Mouse (Mus musculus): Measurements from ENCODE around the gene Cfap70.

Cfap70 gene

DNA sequence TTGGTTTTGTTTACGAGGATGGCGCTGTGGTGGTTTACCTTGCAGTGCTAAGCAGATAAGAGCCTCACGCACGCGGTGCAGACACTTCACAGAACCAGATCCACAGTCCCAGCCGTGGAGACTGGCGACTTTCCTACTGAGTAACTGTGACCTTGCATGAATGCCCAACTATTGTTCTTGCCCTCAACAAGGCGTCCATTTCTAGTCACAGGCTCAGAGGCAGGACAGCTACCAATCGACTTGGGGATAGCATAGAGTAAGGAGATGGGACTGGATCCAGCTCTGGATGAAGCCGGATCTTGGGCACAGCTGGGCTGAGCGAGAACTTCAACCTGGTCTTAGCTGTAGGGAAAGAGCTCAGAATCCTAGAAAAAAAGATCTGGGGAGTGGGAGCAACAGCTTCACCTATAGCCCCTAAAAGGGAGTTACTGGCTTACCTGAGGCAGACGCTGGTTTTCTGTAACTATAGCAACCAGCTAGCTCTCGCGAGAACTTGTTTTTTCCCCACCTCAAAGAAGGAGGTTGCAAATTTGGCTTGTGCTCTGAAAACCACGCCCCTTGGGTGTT, at the start of gene Cfap70:
Gene Cfap70 (minus strand): TSS at position 462 of the 567 bp plus-strand sequence.
- peak; percentile 80 for DNase-seq (ENCODE audit: low spot score)

DNA sequence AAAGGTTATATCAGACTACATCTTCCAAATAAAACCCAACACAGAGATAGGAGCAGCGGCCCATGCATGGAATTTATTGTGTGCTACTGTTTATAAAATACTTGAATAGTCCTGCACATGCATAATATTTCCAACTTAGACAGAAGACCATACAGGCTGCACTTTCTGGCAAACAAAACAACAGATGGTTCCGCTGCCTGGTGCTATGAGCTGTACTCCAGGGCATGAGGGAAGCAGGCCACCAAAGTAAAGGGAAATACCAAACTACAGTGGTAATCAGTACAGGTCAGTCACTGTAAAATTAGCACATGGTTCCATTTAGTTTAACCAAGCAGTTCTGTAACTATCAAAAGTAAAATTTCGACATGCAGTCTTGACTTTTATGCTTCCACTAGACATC, 48.0 kb upstream of the Cfap70 start:
- no peak for DNase-seq (ENCODE audit: low spot score)

DNA sequence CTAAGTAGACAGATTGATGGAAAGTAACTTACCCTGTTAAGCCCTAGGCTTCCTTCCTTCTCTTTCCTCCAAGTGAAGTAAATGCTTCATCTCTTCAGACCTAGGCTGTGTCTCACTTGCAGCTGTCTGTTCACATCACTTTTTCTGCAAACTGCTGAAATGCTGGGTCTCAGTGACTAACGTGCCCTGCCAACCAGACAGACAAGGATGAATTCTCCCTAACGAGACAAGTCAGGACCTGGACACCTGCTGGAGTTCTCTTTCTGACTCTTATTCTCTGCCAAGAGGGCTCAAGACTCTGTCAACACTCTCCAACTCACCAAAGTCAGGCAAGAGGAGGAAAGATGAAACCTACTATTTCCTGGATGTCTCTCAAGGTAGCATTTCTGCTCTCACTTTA, 44.6 kb upstream of the Cfap70 start, which contains the start of gene Mss51:
Gene Mss51 (minus strand): TSS at position 299 of the 400 bp plus-strand sequence.
- DNase-seq (ENCODE audit: low spot score) = no peak

DNA sequence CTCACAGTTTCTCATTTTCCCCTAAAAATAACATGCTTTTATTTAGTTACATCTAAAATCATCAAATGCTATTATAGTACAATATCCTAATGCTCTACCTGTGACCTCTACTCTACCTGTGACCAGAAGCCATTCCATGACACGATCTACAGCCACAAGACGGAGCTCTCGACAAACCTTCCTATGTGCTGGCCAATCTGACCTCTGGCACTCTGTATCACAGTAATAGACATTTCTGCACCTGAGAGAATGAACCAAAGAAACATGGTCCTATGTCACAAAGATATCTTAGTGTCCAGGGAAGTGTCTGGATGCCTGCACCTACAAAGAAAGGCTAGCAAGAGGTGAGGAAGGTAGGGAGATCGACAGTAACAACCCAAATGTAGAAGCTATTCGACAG, 34.0 kb upstream of the Cfap70 start:
- no peak for DNase-seq (ENCODE audit: low spot score)

DNA sequence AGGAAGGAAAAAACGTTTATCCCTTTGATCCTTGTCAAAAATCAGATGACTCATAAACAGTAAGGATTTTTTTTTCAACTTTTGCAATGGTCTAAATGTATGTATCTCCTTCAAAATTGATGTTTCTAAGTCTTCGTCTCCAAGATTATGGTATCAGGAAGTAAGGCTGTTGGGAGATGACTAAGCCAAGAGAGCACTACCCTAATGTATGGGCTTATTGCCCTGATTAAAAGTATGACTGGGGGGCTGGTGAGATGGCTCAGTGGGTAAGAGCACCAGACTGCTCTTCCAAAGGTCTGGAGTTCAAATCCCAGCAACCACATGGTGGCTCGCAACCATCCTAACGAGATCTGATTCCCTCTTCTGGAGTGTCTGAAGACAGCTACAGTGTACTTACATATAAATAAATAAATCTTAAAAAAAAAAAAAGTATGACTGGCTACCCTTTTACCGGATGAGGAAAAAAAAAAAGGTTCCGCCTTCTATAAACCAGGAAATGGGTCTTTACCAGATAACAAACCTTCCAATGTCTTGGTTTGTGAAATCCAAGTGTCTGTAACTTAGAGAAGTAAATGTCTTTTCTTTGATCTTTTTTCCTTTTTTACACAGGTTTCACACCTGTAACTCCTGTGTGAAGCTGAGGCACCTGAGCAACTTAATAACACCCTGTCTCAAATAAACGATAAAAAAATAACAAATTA, 30.2 kb upstream of the Cfap70 start:
- no peak for DNase-seq (ENCODE audit: low spot score)

DNA sequence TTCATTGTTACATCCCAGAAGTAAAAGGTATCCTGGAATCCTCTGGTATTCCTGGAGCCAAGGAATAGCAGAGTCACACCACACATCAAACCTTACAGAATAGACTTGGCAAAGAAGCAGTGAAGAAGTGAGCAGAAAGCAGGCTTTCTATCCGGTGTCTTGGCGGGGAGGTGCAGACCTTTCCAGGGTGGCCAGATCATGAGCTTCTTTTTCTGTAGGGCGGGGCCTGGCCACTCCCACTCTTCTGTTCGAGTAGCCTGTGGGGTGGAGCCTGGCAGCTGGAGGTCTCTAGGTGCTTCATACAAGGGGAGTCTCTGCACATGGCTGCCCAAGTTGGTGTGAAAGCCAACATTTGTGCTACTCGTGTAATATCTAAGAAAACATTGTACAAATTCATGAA, 29.2 kb upstream of the Cfap70 start:
- peak; percentile 9 for DNase-seq (ENCODE audit: low spot score)

DNA sequence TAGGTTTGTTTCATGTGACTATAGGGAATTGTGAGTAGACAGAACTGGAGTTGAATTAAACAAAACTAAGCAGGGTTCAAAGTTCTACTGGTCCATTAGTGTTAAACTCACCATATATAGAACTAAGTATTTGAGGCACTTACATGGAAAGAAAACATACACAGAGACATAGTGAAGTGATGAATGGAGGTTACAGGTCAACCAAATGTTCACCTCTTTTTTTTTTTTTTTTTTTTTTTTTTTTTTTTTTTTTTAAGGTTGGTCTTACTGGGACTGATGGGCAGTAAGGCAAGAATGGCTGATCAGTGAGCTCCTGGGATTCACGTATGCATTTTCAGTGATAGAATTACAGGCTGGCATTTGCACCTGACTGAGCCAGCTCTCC, 28.2 kb upstream of the Cfap70 start:
- DNase-seq (ENCODE audit: low spot score) = no peak

DNA sequence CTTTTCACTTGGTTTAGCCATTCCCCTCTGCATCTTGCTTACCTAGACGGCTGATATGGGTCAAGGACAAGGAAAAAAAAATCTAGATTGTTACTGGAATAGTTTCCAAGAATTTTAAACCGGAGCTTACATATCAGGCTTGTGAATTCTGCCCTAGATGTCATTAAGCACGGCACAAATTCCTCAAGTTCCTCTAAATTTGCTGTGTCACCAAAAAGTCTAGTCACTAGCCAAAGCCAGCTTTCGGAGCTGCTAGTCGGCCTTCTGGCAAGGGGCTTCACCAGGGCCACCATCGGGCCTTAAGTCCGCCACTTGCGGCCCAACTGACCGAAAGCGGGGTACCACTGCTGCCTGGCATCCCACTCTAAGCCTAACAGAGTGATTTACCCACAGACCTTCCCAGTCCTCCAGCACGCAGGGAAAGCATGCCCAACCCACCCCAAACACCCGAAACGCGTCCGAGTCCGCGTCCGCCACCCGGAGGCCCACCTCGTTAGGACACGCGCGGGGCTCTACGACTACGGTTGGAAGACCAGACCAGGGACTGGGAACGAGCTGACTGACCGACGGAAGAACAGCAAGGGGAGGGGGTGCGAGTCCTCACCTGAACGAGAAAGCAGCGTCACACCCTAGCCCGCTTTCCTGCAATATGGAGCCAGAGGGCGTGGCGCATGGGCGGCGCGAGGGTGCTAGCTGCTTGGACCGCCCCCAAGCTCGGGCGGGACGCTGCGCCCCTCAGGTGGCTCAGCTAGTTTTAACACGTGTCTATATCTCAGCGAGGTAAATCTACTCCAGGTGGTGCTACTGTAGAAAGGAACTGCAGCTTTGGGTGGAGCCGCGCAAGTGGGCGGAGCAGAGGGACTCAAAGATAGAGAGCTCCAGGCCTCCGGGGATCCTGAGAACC, 27.5 kb upstream of the Cfap70 start, which contains the start of gene Anxa7:
Gene Anxa7 (minus strand): TSS at position 843 of the 904 bp plus-strand sequence.
- peak; percentile 62 for DNase-seq (ENCODE audit: low spot score)

DNA sequence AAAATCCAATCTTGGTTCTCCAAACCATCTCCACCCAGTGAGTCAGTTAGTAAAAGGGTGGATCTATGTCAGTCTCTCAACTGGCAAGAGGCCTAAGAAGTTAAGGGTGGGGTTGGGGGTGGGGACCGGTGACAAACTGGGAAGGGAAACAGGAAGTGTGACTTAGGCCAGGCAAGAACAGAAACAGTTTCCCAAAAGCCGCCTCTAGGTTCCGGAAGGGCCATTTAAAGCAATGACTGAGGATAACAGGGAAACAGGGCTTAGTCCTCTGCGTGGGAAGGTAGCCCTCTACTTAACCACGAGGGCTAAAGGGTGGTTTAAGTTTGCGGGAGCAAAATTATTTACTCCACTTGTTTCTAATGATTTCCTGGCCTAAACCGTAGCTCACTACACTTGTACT, 26.8 kb upstream of the Cfap70 start:
- DNase-seq (ENCODE audit: low spot score) = no peak

DNA sequence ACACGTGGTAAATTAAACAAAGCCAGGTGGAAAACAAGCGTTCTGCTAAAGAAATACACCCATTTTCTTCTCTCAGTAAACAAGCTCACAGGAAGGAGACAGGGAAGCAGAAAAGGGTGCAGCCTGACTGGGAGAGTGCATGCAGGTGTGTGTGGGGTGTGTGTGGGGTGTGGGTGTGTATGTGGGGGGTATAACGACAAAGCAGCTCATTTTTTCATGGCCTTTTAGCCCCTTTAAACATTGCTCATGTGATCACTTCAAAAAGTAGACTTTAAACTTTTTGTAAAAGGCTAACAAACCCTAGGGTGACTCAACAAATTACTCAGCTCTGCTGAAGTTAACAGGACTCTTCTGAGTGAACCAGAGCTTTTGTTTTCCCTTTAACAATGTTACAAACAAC, 26.4 kb upstream of the Cfap70 start:
- DNase-seq (ENCODE audit: low spot score) = no peak

DNA sequence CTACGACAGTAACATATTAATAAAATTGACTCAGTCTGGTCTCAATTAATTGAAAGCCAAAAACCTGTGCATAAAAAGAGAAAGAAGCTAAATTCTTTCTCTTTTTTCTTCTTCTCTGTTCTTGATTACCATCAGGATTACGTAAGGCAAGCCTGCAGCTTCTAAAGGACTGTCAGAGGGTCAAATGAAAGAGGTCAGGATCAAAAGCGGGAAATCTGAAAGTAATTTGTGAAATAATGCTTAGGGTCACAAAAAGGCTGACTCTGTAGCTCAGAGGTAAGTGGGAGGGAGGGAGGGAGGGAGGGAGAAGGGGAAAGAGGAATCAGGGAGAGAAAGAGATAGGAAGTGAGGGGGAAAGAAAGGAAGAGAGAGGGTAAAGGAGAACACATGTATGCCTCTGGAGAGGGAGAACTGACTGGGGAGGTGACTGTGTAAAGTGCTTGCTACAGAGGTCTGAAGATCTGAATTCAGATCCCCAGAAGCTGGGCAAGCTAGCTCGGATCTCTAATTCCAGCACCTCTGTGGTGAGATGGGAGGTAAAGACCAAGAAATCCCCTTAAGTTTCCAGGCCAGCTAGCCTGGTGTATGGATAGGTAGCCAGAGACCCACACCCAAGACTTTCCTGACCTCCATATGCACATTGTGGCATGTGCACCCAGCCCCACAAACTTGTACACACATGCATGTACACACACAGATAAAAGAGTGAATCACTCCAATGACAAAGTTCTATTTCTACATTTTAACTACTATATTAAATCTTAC, 25.4 kb upstream of the Cfap70 start:
- DNase-seq (ENCODE audit: low spot score) = no peak

DNA sequence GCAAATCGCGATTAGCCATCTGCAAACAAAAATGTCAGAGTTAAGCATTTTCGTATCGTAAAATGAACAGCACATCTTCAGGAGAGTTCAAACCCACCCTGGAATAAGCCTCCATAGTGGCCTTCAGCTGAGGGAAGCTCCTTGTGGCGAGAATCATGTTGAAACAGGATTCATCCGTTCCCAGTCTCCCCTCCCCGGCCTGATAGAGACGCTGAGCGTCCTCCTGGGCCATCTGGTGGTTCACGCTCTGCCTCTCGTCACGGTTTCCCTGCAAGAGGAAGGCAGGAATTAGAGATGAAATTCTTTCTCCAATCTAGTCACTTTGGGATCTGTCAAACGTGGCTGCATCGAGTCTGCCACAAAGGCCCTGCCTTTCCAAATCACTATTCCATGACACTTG, 8.2 kb upstream of the Cfap70 start:
- no peak for DNase-seq (ENCODE audit: low spot score)

DNA sequence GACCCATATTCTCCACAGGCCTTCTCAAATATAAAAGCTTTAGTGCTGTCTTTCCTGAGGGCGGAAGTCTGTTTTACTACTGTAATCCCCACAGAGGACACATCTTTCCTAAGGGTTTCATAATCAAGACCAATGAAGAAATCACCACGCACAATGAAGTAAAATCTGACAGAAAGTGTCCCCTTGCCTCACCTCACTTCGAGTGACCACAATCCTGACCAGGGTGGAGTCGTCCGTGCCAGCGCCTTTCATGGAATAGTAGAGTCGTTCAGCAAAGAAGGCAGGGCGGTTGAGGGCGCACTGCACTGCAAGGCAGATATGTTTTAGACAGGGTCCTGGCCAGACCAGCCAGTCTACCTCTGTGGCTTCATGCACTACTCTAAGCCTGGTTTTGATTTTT, 6.4 kb upstream of the Cfap70 start:
- no peak for DNase-seq (ENCODE audit: low spot score)

DNA sequence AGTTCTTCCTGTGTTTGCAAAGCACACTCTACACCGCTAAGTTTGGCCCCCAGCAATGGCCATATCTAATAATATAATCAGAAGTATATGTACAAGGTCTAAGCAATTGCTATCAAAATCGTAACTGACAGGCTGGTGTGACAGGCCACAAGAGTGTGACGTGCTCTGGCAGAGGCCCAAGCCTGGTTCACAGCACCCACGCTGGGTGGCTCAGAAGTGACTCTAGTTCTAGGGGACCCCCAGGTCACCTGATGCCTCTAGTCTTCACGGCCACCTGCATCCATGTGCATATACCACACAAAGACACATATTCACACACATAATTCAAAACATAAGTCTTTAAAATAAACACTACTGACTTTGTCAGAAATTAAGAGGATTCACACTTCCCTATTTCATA, 903 bp upstream of the Cfap70 start:
- DNase-seq (ENCODE audit: low spot score) = no peak

DNA sequence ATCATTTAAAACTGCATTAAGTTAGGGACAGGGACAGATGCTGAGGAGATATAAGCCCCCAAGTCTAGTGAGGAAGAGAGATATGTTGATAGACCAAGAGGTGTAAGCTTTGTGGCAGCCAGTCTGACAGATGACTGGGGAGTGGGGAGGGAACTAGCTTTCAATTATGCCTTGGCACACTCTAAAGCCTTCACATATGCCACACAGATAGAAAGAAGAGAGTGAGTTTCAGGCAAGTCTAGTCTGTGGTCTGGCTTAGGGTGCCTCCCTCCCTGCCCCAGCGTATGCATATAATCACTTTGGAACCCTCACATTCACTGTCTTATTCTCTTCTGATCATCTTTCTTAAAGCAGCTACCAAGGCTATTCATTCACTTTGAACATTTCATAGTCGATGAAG, 724 bp downstream of the Cfap70 start:
- peak; percentile 13 for DNase-seq (ENCODE audit: low spot score)

DNA sequence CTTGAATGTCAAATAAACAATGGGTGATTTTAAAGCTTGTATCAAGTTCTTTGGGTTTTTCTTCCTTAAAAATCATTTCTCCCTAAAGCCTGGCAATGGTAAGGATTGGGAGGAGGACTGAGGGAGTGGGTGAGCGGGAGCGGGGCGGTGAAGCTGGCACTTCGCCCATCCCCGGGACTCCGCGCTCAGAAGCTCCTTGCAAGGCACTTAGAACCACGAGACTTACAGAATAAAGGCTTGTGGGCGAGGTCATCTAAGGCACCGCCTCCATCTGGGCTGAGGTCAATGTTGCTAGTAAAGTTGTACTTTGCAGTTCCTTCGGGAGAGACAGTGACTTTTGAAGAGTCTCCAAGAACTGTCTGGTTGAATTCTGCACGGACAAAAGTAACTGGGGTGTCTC, 4.8 kb downstream of the Cfap70 start:
- DNase-seq (ENCODE audit: low spot score) = no peak

DNA sequence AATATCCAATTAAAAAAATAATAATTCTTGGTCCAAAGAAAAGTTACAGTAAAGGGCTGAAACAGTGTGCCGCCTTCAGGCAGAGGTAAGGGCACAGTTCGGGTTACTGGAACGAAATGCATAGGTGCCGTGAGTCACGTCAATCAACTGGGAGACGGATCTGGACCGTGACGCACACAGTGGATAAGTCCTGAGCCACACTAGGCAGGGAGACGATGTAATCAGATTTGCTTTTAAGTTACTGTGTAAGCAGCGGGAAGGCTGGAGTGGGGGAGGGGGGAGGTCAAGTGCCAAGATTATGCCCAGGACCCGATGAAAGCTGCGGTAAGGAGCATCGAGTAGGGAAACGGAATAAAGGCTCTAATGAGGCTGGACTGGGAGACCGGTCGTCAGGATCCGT, 9.8 kb downstream of the Cfap70 start:
- peak; percentile 25 for DNase-seq (ENCODE audit: low spot score)

DNA sequence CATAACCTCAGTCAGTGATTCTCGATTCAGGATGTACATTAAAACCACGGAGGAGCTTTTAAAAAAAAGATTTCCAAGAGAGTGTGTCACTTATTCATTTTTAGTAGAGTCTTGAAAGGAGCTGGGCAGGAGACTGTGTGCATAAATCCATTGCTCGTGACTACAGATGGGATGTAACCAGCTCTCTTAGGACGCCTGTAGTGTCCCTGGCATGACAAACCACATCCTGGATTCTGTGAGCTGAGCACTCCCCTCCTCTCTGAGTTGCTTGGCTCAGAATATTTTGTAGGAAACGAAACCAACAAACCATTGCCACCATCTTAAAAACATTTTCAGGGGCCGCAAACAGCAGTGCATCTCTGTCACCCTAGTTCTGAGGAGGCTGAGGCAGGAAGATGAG, 15.1 kb downstream of the Cfap70 start:
- DNase-seq (ENCODE audit: low spot score) = no peak

DNA sequence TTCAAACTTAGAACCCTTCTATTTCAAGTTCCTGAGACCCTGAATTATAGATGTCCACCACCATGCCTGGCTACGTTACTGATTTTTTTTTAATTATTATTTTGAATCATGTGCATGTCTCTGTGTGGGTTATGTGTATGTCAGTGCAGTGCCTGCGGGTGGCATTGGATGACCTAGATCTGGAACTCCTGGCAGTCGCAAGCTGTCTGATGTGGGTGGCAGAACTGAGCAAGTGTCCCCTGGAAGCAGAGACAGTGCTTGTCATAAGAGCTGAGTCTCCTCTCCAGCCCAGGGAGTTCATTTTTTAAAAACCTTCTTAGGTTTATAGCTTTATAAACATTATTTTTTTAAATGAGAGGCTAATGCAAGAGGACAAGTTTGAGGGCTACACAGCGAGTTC, 19.6 kb downstream of the Cfap70 start:
- DNase-seq (ENCODE audit: low spot score) = no peak

DNA sequence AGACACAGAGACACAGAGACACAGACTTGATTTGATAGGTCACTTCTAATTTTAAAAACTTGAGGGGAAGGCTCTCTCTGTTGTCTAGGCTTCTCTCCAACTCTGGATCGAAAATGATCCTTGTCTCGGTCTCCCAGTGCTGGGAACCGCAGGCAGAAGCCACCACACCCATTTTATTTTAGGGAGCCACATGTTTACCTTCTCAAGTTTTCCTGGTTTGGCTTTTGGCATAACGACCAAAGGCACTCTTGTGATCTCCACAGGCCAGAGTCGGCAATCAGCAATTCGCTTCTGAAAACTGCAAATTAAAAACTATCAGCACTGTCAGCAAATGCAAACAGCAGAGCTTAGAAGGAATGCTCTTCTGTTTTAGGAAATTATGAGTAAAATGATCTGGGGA, 20.3 kb downstream of the Cfap70 start:
- no peak for DNase-seq (ENCODE audit: low spot score)

DNA sequence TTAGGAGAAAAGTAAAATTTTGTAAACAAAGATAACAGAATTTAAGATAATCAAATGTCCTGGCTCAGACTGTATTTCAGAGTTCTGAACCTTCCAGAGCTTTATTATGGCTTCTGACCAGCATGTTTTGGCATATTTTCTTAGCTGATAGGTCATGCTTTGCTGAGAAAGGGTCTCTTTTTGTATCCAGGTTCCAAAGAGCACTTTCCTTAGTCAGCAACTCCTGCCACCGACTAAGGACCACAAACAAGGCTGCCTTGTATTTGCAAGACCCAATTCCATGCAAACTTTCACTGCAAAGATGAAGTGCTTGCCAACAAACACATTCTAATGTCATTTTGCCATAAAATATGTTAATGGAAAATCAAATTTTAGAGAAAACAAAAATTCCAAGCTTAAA, 22.2 kb downstream of the Cfap70 start:
- DNase-seq (ENCODE audit: low spot score) = no peak

DNA sequence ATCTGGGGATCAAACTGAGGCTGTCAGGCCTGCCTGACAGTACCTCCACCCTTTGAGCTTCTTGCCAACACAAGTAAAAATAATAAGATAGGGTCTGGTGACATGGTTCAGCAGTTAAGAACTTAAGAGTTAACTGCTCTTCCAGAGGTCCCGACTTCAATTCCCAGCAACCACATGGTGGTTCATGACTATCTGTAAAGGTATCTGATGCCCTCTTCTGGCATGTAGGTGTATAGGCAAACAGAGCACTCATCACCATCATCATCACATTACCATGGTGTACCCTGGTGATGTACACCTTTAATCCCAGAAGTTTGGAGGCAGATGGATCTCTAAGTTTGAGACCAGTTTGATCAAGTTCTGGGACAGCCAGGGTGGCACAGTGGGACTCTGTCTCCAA, 23.4 kb downstream of the Cfap70 start:
- DNase-seq (ENCODE audit: low spot score) = no peak
